Mouse (Mus musculus): Measurements from ENCODE around the gene Plet1.

Plet1 gene

DNA sequence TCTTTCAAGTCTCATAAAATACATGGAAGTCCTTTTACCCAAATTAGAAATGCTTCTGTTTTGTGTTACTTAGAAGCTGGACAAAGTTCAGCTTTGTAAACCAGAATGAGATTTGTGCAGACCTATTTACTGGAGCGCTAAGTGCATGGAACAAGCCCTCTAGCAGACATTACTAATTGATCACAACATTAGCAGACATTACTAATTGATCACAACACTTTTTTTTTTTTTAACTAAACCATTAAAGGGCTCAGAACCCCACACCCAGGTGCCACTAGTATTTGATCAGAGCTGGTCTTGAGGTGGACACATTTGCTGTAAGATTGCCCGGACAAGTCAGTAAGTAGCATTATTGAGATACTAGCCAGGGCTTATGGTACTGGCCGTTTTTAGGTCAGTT, 39.5 kb downstream of the Plet1 start:
- no peak for DNase-seq (ENCODE audit: low spot score in 2 of 2)

DNA sequence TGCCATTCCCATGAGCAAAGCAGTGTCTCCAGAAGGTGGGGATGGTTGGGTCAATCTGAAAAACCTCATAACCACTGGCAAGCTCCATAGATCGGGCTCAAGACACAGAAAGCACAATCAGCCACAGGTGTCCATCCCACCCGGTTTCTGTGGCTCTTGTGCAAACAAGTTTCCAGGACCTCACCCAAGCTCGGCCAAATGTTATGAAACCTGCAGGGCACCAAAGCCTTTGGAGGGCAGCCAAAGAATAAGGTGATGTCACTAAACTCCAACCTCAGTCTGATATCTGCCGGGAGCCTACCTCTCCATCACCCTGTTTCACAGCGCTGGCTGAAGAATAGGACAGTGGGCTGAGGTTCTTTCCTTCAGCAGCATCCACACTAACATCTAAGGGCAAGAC, 41.6 kb downstream of the Plet1 start:
- peak; percentile 19 to 27 for DNase-seq (ENCODE audit: low spot score in 2 of 2)

DNA sequence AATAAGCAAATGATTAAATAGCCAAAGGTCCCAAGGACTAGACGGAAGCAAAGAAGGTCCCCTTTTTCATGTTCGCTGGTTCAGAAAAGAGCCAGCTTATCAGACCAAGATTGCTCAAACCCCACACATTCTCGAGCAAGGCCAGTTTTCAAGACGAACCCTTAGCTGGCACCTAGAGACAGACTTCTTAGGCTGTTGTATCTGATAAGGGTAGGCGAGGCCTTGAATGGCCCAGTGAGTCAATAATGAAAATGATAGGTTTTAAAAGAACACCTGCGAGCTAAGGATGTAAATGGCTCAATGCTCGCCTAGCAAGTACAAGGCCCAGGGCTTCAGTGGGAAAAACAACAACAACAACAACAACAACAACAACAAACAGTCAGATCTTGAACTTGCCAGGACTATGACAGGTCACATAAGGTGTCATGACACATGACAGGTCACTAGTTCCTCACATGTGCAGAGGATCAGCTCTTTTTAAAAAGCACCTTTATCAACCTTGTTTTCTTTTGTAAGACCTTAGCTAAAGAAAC, 42.3 kb downstream of the Plet1 start:
- DNase-seq (ENCODE audit: low spot score in 2 of 2): no peak

DNA sequence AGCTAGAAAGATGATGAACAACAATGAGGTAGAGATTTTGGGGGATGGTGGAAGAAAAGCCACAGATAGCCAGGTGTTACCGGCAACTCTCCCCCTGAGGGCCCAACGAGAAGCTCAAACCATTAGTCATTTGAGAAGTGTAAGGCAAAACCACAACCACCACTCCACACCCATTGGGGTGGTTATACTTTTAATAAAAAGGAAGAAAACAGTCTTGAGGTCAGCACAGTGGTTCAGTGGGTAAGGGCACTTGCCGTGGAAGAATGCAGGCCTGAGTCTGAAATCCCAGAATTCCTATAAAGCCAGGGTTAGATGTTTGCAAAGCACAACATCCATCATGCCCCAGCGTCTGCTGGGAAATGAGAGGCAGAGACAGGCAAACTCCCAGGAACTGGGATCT, 43.0 kb downstream of the Plet1 start:
- no peak for DNase-seq (ENCODE audit: low spot score in 2 of 2)

DNA sequence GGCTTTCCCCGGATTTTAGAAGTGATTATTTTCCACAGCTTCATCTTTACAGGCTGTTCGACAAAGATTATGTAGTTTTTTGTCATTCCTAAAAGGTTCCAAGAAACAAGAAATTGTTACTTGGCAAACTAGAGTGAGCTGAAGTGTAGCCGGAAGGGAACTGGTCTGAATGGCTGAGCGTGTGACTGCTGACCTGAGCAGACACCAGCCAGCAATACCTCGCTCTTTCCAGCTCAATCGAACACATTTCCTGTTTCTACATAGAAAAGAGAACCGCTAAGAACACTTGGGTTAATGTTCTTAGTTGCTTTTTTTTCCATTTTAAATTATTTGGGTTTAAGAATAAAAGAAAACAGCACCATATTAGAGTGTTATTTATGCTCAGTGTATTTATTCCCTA, 45.8 kb downstream of the Plet1 start:
- DNase-seq (ENCODE audit: low spot score in 2 of 2): no peak

DNA sequence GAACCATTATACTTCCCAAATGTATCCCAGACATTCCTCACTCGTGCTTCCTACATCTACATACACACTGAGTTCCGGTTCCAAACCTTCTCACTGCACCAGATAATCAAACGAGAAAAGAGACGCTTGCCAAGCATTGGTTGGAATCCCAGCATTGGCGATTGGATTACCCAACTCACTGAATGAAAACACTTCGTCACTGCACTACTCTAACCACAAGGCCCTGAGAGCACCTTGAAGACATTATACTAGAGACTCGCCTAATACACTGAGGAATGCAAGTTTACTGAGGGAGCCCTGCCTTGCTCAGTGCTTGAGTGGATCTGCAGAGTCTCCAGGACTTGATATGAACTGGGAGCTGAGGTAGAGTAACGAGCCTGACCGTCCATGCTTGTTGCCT, 48.1 kb downstream of the Plet1 start:
- DNase-seq (ENCODE audit: low spot score in 2 of 2): no peak

DNA sequence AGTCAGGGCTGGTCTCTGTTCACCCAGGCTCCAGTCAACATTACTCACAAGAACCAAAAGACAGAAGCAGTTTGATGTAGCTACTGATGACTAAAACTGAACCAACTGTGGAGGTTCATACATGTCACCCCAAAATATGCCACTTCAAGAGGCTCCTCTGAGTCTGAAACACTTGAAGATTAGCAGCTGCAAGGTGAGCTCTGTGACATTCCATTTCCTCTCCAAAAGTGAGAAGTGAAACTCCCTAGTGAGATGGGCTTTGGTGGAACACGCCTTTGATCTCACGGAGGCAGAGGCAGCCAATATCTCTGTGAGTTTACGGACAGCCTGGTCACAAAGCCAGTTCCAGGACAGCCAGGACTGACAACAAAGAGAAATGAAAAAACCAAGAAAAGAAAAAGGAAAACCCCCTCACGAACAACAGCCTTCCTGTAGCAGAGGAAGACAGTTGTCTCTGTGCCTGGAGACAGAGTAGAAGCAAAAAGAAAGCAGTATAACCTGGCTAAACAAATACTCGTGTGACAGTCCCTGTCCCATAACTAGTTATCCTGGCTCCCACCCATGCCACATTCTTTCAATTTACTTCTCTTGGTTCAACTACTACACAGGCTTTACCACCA, 53.6 kb downstream of the Plet1 start:
- no peak for DNase-seq (ENCODE audit: low spot score in 2 of 2)

DNA sequence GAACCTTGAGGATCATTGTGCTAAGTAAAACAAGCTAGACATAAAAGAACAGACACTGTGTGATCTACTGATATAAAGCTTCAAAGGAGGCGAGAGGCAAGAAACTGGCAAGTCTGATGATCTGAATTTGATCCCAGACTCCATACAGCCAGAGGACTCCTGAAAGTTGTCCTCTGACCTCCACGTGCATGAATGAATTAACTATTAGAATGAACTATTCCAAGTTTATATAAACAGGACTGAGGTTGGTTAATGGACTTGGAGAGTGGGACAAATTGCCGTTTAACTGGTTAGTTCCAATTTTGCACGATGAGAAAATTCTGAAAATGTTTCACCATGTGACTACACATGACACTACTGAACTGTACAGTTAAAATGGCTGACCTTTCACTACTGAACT, 54.6 kb downstream of the Plet1 start:
- no peak for DNase-seq (ENCODE audit: low spot score in 2 of 2)

DNA sequence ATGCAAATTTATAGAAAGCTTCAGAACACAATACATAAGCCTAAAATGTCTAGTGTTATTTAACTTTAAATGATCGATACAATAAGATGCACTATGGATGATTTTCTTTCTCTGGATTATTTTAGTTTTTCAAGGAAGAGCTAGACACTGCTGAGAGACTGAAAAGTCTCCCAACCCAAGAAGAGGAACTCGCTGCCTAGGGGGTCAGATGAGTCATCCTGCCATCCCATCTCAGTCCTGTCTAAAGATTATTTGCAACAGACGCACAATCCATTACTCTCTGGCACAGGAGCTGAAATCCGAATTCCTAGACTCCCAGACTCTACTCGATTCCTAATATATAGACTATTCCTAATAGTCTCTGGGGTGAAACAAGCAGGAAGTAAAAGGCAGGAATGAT, 57.9 kb downstream of the Plet1 start:
- no peak for DNase-seq (ENCODE audit: low spot score in 2 of 2)

DNA sequence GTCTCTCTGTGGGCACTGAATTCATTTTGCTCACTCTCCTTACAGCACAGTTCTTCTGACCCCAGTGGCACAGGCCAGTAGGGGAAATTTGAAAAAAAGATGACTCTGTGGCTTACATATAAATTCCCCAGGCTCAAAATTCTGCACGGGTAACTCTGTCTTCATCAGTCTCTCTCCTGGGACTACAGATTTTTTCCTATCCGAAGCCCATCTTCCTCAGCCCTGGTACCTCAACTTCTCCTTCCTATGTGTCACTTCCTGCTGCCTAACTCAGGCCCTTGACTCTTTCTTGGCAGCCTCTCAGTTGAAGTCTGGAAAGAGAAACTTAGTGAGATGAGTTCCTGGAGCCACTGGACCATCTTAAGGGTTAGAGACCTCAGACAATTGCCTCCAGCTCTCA, 59.2 kb downstream of the Plet1 start:
- no peak for DNase-seq (ENCODE audit: low spot score in 2 of 2)

DNA sequence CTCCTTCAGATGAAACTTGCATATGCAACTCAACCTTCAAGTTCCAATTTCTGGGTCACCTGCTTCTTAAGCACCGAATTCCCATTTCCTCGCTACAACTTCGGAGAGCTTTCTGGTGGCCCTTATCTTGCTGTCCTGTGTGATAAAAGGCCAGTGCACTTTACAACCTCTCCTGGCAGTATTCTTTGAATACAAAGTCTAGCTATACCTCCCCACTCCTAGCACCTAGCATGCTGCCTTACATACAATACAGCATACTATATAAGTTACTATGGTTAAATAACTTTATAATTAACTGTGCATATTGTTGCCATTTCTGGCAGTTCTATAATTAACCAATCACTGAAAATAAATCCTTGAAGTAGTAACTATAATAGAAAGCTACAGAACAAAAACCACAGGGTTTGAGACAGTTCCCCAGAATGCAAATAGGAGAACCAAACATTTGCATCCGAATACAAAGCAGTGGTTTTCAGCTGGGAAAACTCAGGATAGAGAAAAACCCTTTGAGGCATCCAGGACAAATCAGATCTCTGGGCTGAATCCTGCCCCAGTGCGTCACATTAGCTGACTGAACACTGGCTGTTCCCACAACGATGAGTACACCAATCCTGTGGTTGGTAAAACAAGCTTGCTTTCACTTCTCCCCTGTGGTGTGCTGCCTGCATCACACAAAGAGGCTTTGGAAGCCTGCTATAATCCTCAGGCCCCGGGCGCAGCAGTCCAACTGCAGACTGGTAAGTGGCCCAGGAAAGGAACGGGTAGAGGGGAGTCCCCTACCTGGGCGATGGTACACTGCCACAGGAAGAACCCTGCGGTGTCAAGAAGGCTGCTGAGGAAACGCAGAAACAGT, 60.1 kb downstream of the Plet1 start, which contains the start of gene Il18:
Il18 (plus strand) TSS at position 587 of the 853 bp plus-strand sequence.
- DNase-seq (ENCODE audit: low spot score in 2 of 2): peak in 1 of 2 experiments; percentile 34

DNA sequence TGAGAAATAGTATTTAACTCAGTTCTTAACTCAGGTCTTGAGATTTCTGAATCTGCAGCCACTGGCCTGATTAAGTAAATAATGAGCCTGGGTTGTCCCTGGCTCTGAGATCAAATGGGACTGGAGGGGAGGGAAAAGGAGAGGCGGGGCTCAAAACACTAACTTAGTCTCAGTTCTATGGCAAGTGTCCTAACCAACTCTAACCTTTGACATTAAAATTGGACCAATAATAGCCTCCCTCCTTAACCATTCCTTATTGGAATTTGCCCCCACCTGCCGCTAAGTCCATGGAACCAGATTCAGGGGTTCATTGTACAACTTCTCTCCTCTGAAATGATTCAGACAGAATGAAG, 60.7 kb downstream of the Plet1 start, which contains the start of gene Bco2:
Bco2 (minus strand) TSS at position 88 of the 353 bp plus-strand sequence.
- no peak for DNase-seq (ENCODE audit: low spot score in 2 of 2)
